In the genomic region with DNA sequence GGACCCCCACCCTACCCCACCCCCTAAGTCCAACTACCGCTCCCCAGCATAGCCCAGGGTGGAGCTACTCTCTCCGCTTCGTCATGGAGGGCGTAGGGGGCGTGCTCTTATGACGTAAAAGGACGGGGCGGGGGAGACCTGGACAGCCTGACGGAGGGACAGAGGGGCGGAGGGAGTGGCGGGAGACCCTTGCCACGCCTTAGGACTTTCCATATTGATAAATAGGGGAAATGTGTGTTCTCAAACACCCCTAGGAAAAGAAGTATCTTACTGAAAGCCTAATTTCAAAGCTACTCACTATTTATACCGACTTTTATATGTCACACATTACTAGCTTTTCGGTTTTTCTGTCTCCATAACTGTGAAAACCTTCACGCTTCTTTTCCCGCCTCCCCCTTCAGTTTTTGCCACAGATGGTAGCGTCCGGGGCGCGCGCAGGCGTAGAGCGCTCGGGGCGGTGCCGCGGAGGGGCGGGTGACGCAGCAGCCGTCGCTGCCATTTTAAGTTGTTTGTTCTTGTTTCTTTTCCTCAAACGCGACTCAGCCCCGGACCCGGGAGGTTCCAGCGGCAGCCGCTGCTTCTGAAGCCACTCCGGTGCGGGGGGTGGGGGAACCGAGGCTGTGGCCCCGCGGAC, we compare ENCODE assay signal across 8 mouse cellular contexts. TPM values are rescaled to one million over a fixed set of nuclear protein-coding genes. Genes with fewer than 3 reads are reported as not detected.
DNase-seq lines count a peak whose midpoint lies in the region; ATAC-seq and TF ChIP-seq lines count a peak whose summit lies in the region.

No protein-coding gene starts in this region.

- peak overlapping the region; percentile 87 for H3K4me3 ChIP-seq in forebrain, embryonic 11.5 days (ENCODE audit: low read depth, low read length)
- peak overlapping the region; percentile 92 for H3K4me3 ChIP-seq in heart, postnatal 0 days (ENCODE audit: low read depth, low read length)
- peak overlapping the region; percentile 99 for H3K4me3 ChIP-seq in liver, embryonic 16.5 days (ENCODE audit: low read depth, low read length)
- H3K4me3 ChIP-seq in neural tube, embryonic 13.5 days = peak overlapping the region; percentile 98
- peak overlapping the region; percentile 98 for H3K4me3 ChIP-seq in testis, adult 2 months (ENCODE audit: control insufficient read depth, low read depth, low read length)

- under 1% methylated on average over 42 of the region's 42 CpGs for WGBS in forebrain, embryonic 11.5 days
- WGBS in heart, postnatal 0 days = under 1% methylated on average over 42 of the region's 42 CpGs
- under 1% methylated on average over 42 of the region's 42 CpGs for WGBS in liver, embryonic 16.5 days (ENCODE audit: insufficient replicate concordance)
- WGBS in neural tube, embryonic 13.5 days = under 1% methylated on average over 42 of the region's 42 CpGs

- no peaks in the 10 kb centered on the region for H3K27me3 ChIP-seq in forebrain, embryonic 11.5 days (ENCODE audit: control insufficient read depth, insufficient read depth, low read length)
- H3K27me3 ChIP-seq in heart, postnatal 0 days (ENCODE audit: control insufficient read depth, insufficient read depth, low read length) = no peaks in the 10 kb centered on the region
- no peaks in the 10 kb centered on the region for H3K27me3 ChIP-seq in liver, embryonic 16.5 days (ENCODE audit: control insufficient read depth, insufficient read depth, low read depth, low read length)
- no peaks in the 10 kb centered on the region for H3K27me3 ChIP-seq in neural tube, embryonic 13.5 days
- H3K27me3 ChIP-seq in testis, adult 2 months (ENCODE audit: control insufficient read depth, insufficient read depth, low read length) = no peaks in the 10 kb centered on the region

- no peaks in the 10 kb centered on the region for H3K9me3 ChIP-seq in forebrain, embryonic 11.5 days (ENCODE audit: control insufficient read depth, low read length)
- no peaks in the 10 kb centered on the region for H3K9me3 ChIP-seq in heart, postnatal 0 days (replicated peaks; ENCODE audit: control insufficient read depth, low read length)
- no peaks in the 10 kb centered on the region for H3K9me3 ChIP-seq in liver, embryonic 16.5 days (replicated peaks; ENCODE audit: control insufficient read depth, low read length)
- H3K9me3 ChIP-seq in neural tube, embryonic 13.5 days = no peaks in the 10 kb centered on the region

- H3K4me1 ChIP-seq in forebrain, embryonic 11.5 days (replicated peaks; ENCODE audit: control insufficient read depth, insufficient read depth, low read length) = no peaks in the 10 kb centered on the region
- peaks cover 25% of the 10 kb centered on the region for H3K4me1 ChIP-seq in heart, postnatal 0 days (ENCODE audit: control insufficient read depth, insufficient read depth)
- H3K4me1 ChIP-seq in liver, embryonic 16.5 days (ENCODE audit: control insufficient read depth, low read depth, low read length) = peaks cover 16% of the 10 kb centered on the region
- peaks cover 39% of the 10 kb centered on the region for H3K4me1 ChIP-seq in neural tube, embryonic 13.5 days (replicated peaks)
- H3K4me1 ChIP-seq in testis, adult 2 months (ENCODE audit: control insufficient read depth, insufficient read depth, low read length) = peaks cover 5% of the 10 kb centered on the region

- H3K9ac ChIP-seq in forebrain, embryonic 11.5 days (ENCODE audit: low read length) = peak overlapping the region; percentile 88
- peak overlapping the region; percentile 98 for H3K9ac ChIP-seq in heart, postnatal 0 days (replicated peaks; ENCODE audit: low read depth, low read length)
- H3K9ac ChIP-seq in liver, embryonic 16.5 days (ENCODE audit: low read depth, low read length) = peak overlapping the region; percentile 100
- peak overlapping the region; percentile 96 for H3K9ac ChIP-seq in neural tube, embryonic 13.5 days

- TF ChIP-seq EP300 in heart, postnatal 0 days (IDR thresholded peaks at IDR 0.05; ENCODE audit: low read depth) = peak; percentile 74

- TF ChIP-seq POLR2A in testis, adult 2 months (IDR thresholded peaks at IDR 0.05; ENCODE audit: control insufficient read depth, low read depth, low read length) = peak; percentile 89

- DNase-seq in CD8-positive naive resting alpha-beta T cell, adult 2 months (ENCODE audit: low read depth in 2 of 2, low spot score in 2 of 2) = peak; percentile 95 to 98
- DNase-seq in c-Kit-positive CD71-negative TER-119-negative erythroid progenitor cells, embryonic 14.5 days (ENCODE audit: low read depth) = peak; percentile 94
- DNase-seq in forebrain, embryonic 11.5 days (ENCODE audit: low spot score) = peak; percentile 99
- DNase-seq in heart, postnatal 0 days (ENCODE audit: low spot score) = peak; percentile 98
- DNase-seq in kidney, postnatal 4 days = peak; percentile 97 to 98

- peak overlapping the region; percentile 81 for H3K4me2 ChIP-seq in forebrain, embryonic 11.5 days (ENCODE audit: low read depth, low read length, severe bottlenecking)
- peak overlapping the region; percentile 86 for H3K4me2 ChIP-seq in heart, postnatal 0 days (ENCODE audit: low read depth, low read length)
- H3K4me2 ChIP-seq in liver, embryonic 16.5 days (ENCODE audit: low read depth, low read length) = peak overlapping the region; percentile 82
- H3K4me2 ChIP-seq in neural tube, embryonic 13.5 days = peak overlapping the region; percentile 89

- ATAC-seq in forebrain, embryonic 11.5 days (replicated peaks; ENCODE audit: low FRiP score) = peak; percentile 96
- peak; percentile 97 for ATAC-seq in heart, postnatal 0 days (ENCODE audit: insufficient read depth, low read depth)
- ATAC-seq in liver, embryonic 16.5 days (ENCODE audit: low read depth) = peak; percentile 94
- peak; percentile 98 for ATAC-seq in neural tube, embryonic 13.5 days (ENCODE audit: low read depth)

- no peaks in the 10 kb centered on the region for H3K36me3 ChIP-seq in forebrain, embryonic 11.5 days (ENCODE audit: control insufficient read depth, insufficient read depth, low read length)
- no peaks in the 10 kb centered on the region; the same call in 1 of the 2 replicates for H3K36me3 ChIP-seq in heart, postnatal 0 days (replicated peaks; ENCODE audit: control insufficient read depth, insufficient read depth, low read length)
- peaks cover 9% of the 10 kb centered on the region for H3K36me3 ChIP-seq in liver, embryonic 16.5 days (ENCODE audit: control insufficient read depth, insufficient read depth)
- H3K36me3 ChIP-seq in neural tube, embryonic 13.5 days = peaks cover 9% of the 10 kb centered on the region
- H3K36me3 ChIP-seq in testis, adult 2 months (ENCODE audit: control insufficient read depth, insufficient read depth, low read length) = no peaks in the 10 kb centered on the region

- H3K27ac ChIP-seq in forebrain, embryonic 11.5 days (ENCODE audit: low read depth, low read length) = peak overlapping the region; percentile 99
- peak overlapping the region; percentile 100 for H3K27ac ChIP-seq in heart, postnatal 0 days (ENCODE audit: low read depth)
- H3K27ac ChIP-seq in liver, embryonic 16.5 days (ENCODE audit: low read length) = peak overlapping the region; percentile 100
- peak overlapping the region; percentile 99 for H3K27ac ChIP-seq in neural tube, embryonic 13.5 days (replicated peaks)
- H3K27ac ChIP-seq in testis, adult 2 months (ENCODE audit: control insufficient read depth, insufficient read depth, low read depth, low read length) = peak overlapping the region; percentile 99

- no peak for TF ChIP-seq CTCF in heart, postnatal 0 days (IDR thresholded peaks at IDR 0.05; ENCODE audit: low read depth)
- TF ChIP-seq CTCF in testis, adult 2 months (IDR thresholded peaks at IDR 0.05; ENCODE audit: control insufficient read depth, insufficient read depth, insufficient replicate concordance, low read depth, low read length) = no peak

RNA-seq across cellular contexts. Expression of gene BC005537, which starts 0.7 kb away (rescaled TPM):
- polyA plus RNA-seq in forebrain, embryonic 11.5 days (2014; fragmentation: Nextera tagmentation; extraction: Ambion mirVana) = 27.5 and 29.3 TPM in 2 replicates
- 36.4 and 43.9 TPM in 2 replicates for total RNA-seq in heart, postnatal 0 days (2014; rRNA removed; ENCODE audit: low replicate concordance)
- polyA plus RNA-seq in heart, postnatal 0 days (2015; fragmentation: Nextera tagmentation; extraction: Ambion mirVana) = 13.2 and 14.0 TPM in 2 replicates
- polyA plus RNA-seq in liver, embryonic 16.5 days (2015; fragmentation: Nextera tagmentation; extraction: Ambion mirVana) = 7.6 and 8.9 TPM in 2 replicates
- polyA plus RNA-seq in neural tube, embryonic 13.5 days (2015; fragmentation: Nextera tagmentation; extraction: Ambion mirVana) = 20.7 and 21.4 TPM in 2 replicates
- polyA plus RNA-seq in testis, adult 2 months (2012; rRNA removed) = 51.9 and 60.0 TPM in 2 replicates

RNA-seq across cellular contexts. Expression of gene Acot13, which starts 30.5 kb away (rescaled TPM):
- polyA plus RNA-seq in forebrain, embryonic 11.5 days (2014; fragmentation: Nextera tagmentation; extraction: Ambion mirVana) = 58.8 and 61.3 TPM in 2 replicates
- 176 and 219 TPM in 2 replicates for total RNA-seq in heart, postnatal 0 days (2014; rRNA removed; ENCODE audit: low replicate concordance)
- polyA plus RNA-seq in heart, postnatal 0 days (2015; fragmentation: Nextera tagmentation; extraction: Ambion mirVana) = 609 and 634 TPM in 2 replicates
- 56.0 and 56.9 TPM in 2 replicates for polyA plus RNA-seq in liver, embryonic 16.5 days (2015; fragmentation: Nextera tagmentation; extraction: Ambion mirVana)
- 49.3 and 50.1 TPM in 2 replicates for polyA plus RNA-seq in neural tube, embryonic 13.5 days (2015; fragmentation: Nextera tagmentation; extraction: Ambion mirVana)
- 8.4 and 10.2 TPM in 2 replicates for polyA plus RNA-seq in testis, adult 2 months (2012; rRNA removed)

RNA-seq across cellular contexts. Expression of gene Tdp2, which starts 30.7 kb away (rescaled TPM):
- polyA plus RNA-seq in forebrain, embryonic 11.5 days (2014; fragmentation: Nextera tagmentation; extraction: Ambion mirVana) = 79.9 and 87.4 TPM in 2 replicates
- total RNA-seq in heart, postnatal 0 days (2014; rRNA removed; ENCODE audit: low replicate concordance) = 24.2 and 27.5 TPM in 2 replicates
- 17.4 and 18.5 TPM in 2 replicates for polyA plus RNA-seq in heart, postnatal 0 days (2015; fragmentation: Nextera tagmentation; extraction: Ambion mirVana)
- polyA plus RNA-seq in liver, embryonic 16.5 days (2015; fragmentation: Nextera tagmentation; extraction: Ambion mirVana) = 19.6 and 22.3 TPM in 2 replicates
- 40.1 and 45.2 TPM in 2 replicates for polyA plus RNA-seq in neural tube, embryonic 13.5 days (2015; fragmentation: Nextera tagmentation; extraction: Ambion mirVana)
- 16.3 and 21.0 TPM in 2 replicates for polyA plus RNA-seq in testis, adult 2 months (2012; rRNA removed)

RNA-seq across cellular contexts. Expression of gene Gmnn, which starts 39.1 kb away (rescaled TPM):
- polyA plus RNA-seq in forebrain, embryonic 11.5 days (2014; fragmentation: Nextera tagmentation; extraction: Ambion mirVana) = 165 and 169 TPM in 2 replicates
- total RNA-seq in heart, postnatal 0 days (2014; rRNA removed; ENCODE audit: low replicate concordance) = 28.2 and 29.8 TPM in 2 replicates
- 71.7 and 81.1 TPM in 2 replicates for polyA plus RNA-seq in heart, postnatal 0 days (2015; fragmentation: Nextera tagmentation; extraction: Ambion mirVana)
- 82.5 and 101 TPM in 2 replicates for polyA plus RNA-seq in liver, embryonic 16.5 days (2015; fragmentation: Nextera tagmentation; extraction: Ambion mirVana)
- 26.3 and 26.7 TPM in 2 replicates for polyA plus RNA-seq in neural tube, embryonic 13.5 days (2015; fragmentation: Nextera tagmentation; extraction: Ambion mirVana)
- 10.0 and 11.0 TPM in 2 replicates for polyA plus RNA-seq in testis, adult 2 months (2012; rRNA removed)

RNA-seq across cellular contexts. Expression of gene D130043K22Rik, which starts 44.1 kb away (rescaled TPM):
- 0.61 and 0.67 TPM in 2 replicates for polyA plus RNA-seq in forebrain, embryonic 11.5 days (2014; fragmentation: Nextera tagmentation; extraction: Ambion mirVana)
- total RNA-seq in heart, postnatal 0 days (2014; rRNA removed; ENCODE audit: low replicate concordance) = not detected in 2 replicates
- polyA plus RNA-seq in heart, postnatal 0 days (2015; fragmentation: Nextera tagmentation; extraction: Ambion mirVana) = 0.03 TPM in 1 of 2 replicates, not detected in the other
- polyA plus RNA-seq in liver, embryonic 16.5 days (2015; fragmentation: Nextera tagmentation; extraction: Ambion mirVana) = 0.12 and 0.27 TPM in 2 replicates
- polyA plus RNA-seq in neural tube, embryonic 13.5 days (2015; fragmentation: Nextera tagmentation; extraction: Ambion mirVana) = 4.4 and 5.4 TPM in 2 replicates
- 1.5 and 1.6 TPM in 2 replicates for polyA plus RNA-seq in testis, adult 2 months (2012; rRNA removed)

Comparison
In these comparisons a context has a peak if more than half of its experiments do, and no peak if none do; other contexts are left out.
1. Peak in every context shown above with its lines: DNase-seq, ATAC-seq, H3K4me3 ChIP-seq and H3K27ac ChIP-seq.